Mouse (Mus musculus) kidney, postnatal 25 days (tissue): ENCODE measurements around the gene Hacd1.

Experiments used
- DNase-seq, 2 experiments: peaks; one replicate each; pipeline ENCODE4 v3.0.0; 2021; ENCODE audit warnings: mixed read lengths in 2 of 2

The Hacd1 gene

GRCm38 (mm10) chr2:13960136-13960535 lies 95.8 kb downstream of the Hacd1 start:
- DNase-seq = no peak

- DNase-seq = no peak
Observed at GRCm38 (mm10) chr2:13956463-13956862, 99.5 kb downstream of the Hacd1 start.

GRCm38 (mm10) chr2:13938118-13938517 lies 117.8 kb downstream of the Hacd1 start:
- DNase-seq = peak in 1 of 2 experiments; percentile 39

- DNase-seq = no peak
Observed at GRCm38 (mm10) chr2:13935343-13935742, 120.6 kb downstream of the Hacd1 start.

- DNase-seq = no peak
Observed at GRCm38 (mm10) chr2:13932253-13932652, 123.7 kb downstream of the Hacd1 start.

GRCm38 (mm10) chr2:13930724-13931123 lies 125.2 kb downstream of the Hacd1 start:
- DNase-seq = no peak

- DNase-seq = no peak
Observed at GRCm38 (mm10) chr2:13888568-13888967, 167.4 kb downstream of the Hacd1 start.

- DNase-seq = no peak
Observed at GRCm38 (mm10) chr2:13857461-13857860, 198.5 kb downstream of the Hacd1 start.

- DNase-seq = peak in 1 of 2 experiments; percentile 44
Observed at GRCm38 (mm10) chr2:13855510-13855909, 200.4 kb downstream of the Hacd1 start.

GRCm38 (mm10) chr2:13836310-13836709 lies 219.6 kb downstream of the Hacd1 start:
- no peak for DNase-seq

GRCm38 (mm10) chr2:13834989-13835388 lies 220.9 kb downstream of the Hacd1 start:
- DNase-seq = no peak

- no peak for DNase-seq
Observed at GRCm38 (mm10) chr2:13816645-13817044, 239.3 kb downstream of the Hacd1 start.

- DNase-seq = no peak
Observed at GRCm38 (mm10) chr2:13808593-13808992, 247.3 kb downstream of the Hacd1 start.

- DNase-seq = no peak
Observed at GRCm38 (mm10) chr2:13808008-13808407, 247.9 kb downstream of the Hacd1 start.

- peak in 1 of 2 experiments; percentile 9 for DNase-seq
Observed at GRCm38 (mm10) chr2:13806120-13806519, 249.8 kb downstream of the Hacd1 start.

- no peak for DNase-seq
Observed at GRCm38 (mm10) chr2:13800639-13801038, 255.3 kb downstream of the Hacd1 start.
